Mouse (Mus musculus) myocyte (in vitro differentiated cells): Measurements from ENCODE around the gene Tmem203.

Experiments
- CEBPB ChIP-seq: IDR thresholded peaks from 2 replicates; pipeline ENCODE4 v1.6.1; 2011; ENCODE audit warnings: mild to moderate bottlenecking, moderate library complexity; ENCODE audit not compliant: poor library complexity, insufficient read depth, severe bottlenecking
- MAX ChIP-seq: IDR thresholded peaks from one replicate; pipeline ENCODE4 v1.6.1; 2011; ENCODE audit warnings: low read depth, mild to moderate bottlenecking, control low read depth
- MYOD1 ChIP-seq, 3 experiments: IDR thresholded peaks; one replicate each; pipeline ENCODE4 v1.6.1; 2011; ENCODE audit warnings: control low read depth in 2 of 3, low read depth in 2 of 3, mild to moderate bottlenecking in 2 of 3, moderate library complexity in 1 of 3; ENCODE audit not compliant: insufficient read length in 2 of 3, control insufficient read depth in 1 of 3
- POLR2A ChIP-seq: IDR thresholded peaks from one replicate; pipeline ENCODE4 v1.6.1; 2011; ENCODE audit warnings: low read depth, mild to moderate bottlenecking, control low read depth, moderate library complexity; ENCODE audit not compliant: insufficient read length
- POLR2AphosphoS2 ChIP-seq: IDR thresholded peaks from one replicate; pipeline ENCODE4 v1.6.1; 2011; ENCODE audit warnings: low read depth, control low read depth; ENCODE audit not compliant: insufficient read length
- TCF12 ChIP-seq: IDR thresholded peaks from one replicate; pipeline ENCODE4 v1.6.1; 2011; ENCODE audit warnings: mild to moderate bottlenecking, control low read depth; ENCODE audit not compliant: poor library complexity, insufficient read depth, severe bottlenecking
- TCF3 ChIP-seq: IDR thresholded peaks from one replicate; pipeline ENCODE4 v1.6.1; 2011; ENCODE audit warnings: low read depth, control low read depth; ENCODE audit not compliant: insufficient read length
- USF1 ChIP-seq: IDR thresholded peaks from one replicate; pipeline ENCODE4 v1.6.1; 2011; ENCODE audit warnings: low read depth, mild to moderate bottlenecking, control low read depth, moderate library complexity

GRCm38 (mm10) chr2:25285551-25285950 is 30.3 kb downstream of the Tmem203 start:
- TF ChIP-seq POLR2AphosphoS2, result no peak
- no peak for TF ChIP-seq POLR2A
- no peak for TF ChIP-seq TCF12
- no peak for TF ChIP-seq CEBPB
- TF ChIP-seq USF1, result no peak
- no peak for TF ChIP-seq MAX
- TF ChIP-seq MYOD1 (IDR thresholded peaks at IDR 0.05; ENCODE audit: control insufficient read depth in 1 of 3, insufficient read length in 2 of 3, low read depth in 2 of 3), result no peak
- no peak for TF ChIP-seq TCF3
